Mouse (Mus musculus) heart, postnatal 0 days (tissue): ENCODE results near the gene Bcas3.

ENCODE experiments used
- CTCF ChIP-seq: IDR thresholded peaks from 2 replicates; pipeline ENCODE4 v1.5.1; 2016; ENCODE audit warnings: antibody characterized with exemption, control low read depth, low read depth
- EP300 ChIP-seq: IDR thresholded peaks from 2 replicates; pipeline ENCODE4 v1.6.1; 2016; ENCODE audit warnings: antibody characterized with exemption, low read depth

DNA sequence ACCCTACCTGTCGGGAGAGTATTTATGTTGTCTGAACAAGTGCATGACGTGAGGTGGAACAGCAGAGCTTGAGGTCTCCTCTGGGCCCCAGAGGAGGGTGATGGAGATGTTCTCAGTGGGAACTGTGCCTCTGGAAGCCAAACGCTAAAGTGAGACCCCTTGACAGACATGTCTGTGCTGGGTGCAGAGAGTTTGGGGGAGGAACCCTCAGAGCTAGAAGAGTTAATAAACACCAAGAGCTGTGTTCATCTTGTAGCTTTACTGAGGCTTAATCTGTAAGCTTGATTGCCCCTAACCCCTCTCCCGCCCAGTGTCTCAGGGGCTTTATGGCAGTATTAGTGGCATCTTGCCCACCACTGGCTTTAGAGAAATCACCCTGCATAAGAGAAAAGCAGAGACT, 304.5 kb downstream of the Bcas3 start:
- TF ChIP-seq CTCF, result no peak
- TF ChIP-seq EP300, result no peak
